Mouse (Mus musculus): ENCODE data around the gene Garnl3. TPM values are rescaled to one million over a fixed set of nuclear protein-coding genes. Genes with fewer than 3 reads are reported as not detected.
A peak's percentile ranks its signal among the peaks of the same experiment; 100 is the strongest.
"Not testable (repeated sequence)": the region's sequence is repeated elsewhere in the genome, so short reads cannot be mapped to it uniquely, and the experiment has no call there.

Gene Garnl3
- total RNA-seq, 1 experiment: 8.5 TPM

GRCm38 (mm10) chr2:33022846-33023245 is 108.6 kb downstream of the Garnl3 start:
- Histone ChIP-seq H3K4me1 (ENCODE audit: control insufficient read depth in 2 of 2, insufficient read depth in 2 of 2, low read length in 2 of 2, poor library complexity in 1 of 2) (peaks cover 0 to 9% of the 10 kb centered on the region in 2 experiments; a peak in 1 of 4 replicates), H3K27ac (ENCODE audit: insufficient read depth, low read depth, low read length, poor library complexity, severe bottlenecking) (no peak overlapping the region), H3K4me3 (ENCODE audit: insufficient read depth in 1 of 2, low read depth in 1 of 2, low read length in 2 of 2, poor library complexity in 1 of 2, severe bottlenecking in 1 of 2) (no peak overlapping the region), H3K9me3 (ENCODE audit: control insufficient read depth, insufficient read depth, low read depth, low read length) (no peaks in the 10 kb centered on the region), H3K9ac (ENCODE audit: insufficient read depth, low read depth, low read length, poor library complexity, severe bottlenecking) (no peak overlapping the region), H3K36me3 (ENCODE audit: control insufficient read depth, insufficient read depth, low read length, poor library complexity, severe bottlenecking) (no peaks in the 10 kb centered on the region)
- in situ Hi-C loops (cut with MboI; ENCODE audit: low sequenced_read_pairs in 2 of 2, unreplicated experiment in 2 of 2): no loop called here
- DNase-seq (ENCODE audit: low read depth, low spot score): no peak
- TF ChIP-seq ZNF384 (IDR thresholded peaks at IDR 0.05; ENCODE audit: low read depth, low read length) (no peak), ZC3H11A (IDR thresholded peaks at IDR 0.05; ENCODE audit: borderline replicate concordance, low read depth, low read length) (no peak), CHD2 (IDR thresholded peaks at IDR 0.05; ENCODE audit: low read depth, low read length) (no peak), HCFC1 (IDR thresholded peaks at IDR 0.05; ENCODE audit: borderline replicate concordance, insufficient read depth, low read length) (no peak), MAFK (IDR thresholded peaks at IDR 0.05; ENCODE audit: insufficient read depth, low read depth, low read length) (no peak)

- Histone ChIP-seq H3K9ac (ENCODE audit: insufficient read depth, low read depth, low read length, poor library complexity, severe bottlenecking) (no peak overlapping the region), H3K27ac (ENCODE audit: insufficient read depth, low read depth, low read length, poor library complexity, severe bottlenecking) (no peak overlapping the region), H3K4me1 (ENCODE audit: control insufficient read depth in 2 of 2, insufficient read depth in 2 of 2, low read length in 2 of 2, poor library complexity in 1 of 2) (no peaks in the 10 kb centered on the region), H3K4me3 (ENCODE audit: insufficient read depth in 1 of 2, low read depth in 1 of 2, low read length in 2 of 2, poor library complexity in 1 of 2, severe bottlenecking in 1 of 2) (no peak overlapping the region), H3K9me3 (ENCODE audit: control insufficient read depth, insufficient read depth, low read depth, low read length) (no peaks in the 10 kb centered on the region), H3K36me3 (ENCODE audit: control insufficient read depth, insufficient read depth, low read length, poor library complexity, severe bottlenecking) (no peaks in the 10 kb centered on the region)
- TF ChIP-seq ZC3H11A (IDR thresholded peaks at IDR 0.05; ENCODE audit: borderline replicate concordance, low read depth, low read length) (no peak), MAFK (IDR thresholded peaks at IDR 0.05; ENCODE audit: insufficient read depth, low read depth, low read length) (peak; percentile 71), CHD2 (IDR thresholded peaks at IDR 0.05; ENCODE audit: low read depth, low read length) (no peak), ZNF384 (IDR thresholded peaks at IDR 0.05; ENCODE audit: low read depth, low read length) (no peak), HCFC1 (IDR thresholded peaks at IDR 0.05; ENCODE audit: borderline replicate concordance, insufficient read depth, low read length) (no peak)
- peak; percentile 34 for DNase-seq (ENCODE audit: low read depth, low spot score)
- in situ Hi-C loops (cut with MboI; ENCODE audit: low sequenced_read_pairs in 2 of 2, unreplicated experiment in 2 of 2): no loop called here
Observed at GRCm38 (mm10) chr2:33018026-33018425, 113.4 kb downstream of the Garnl3 start.

- no peak for DNase-seq (ENCODE audit: low read depth, low spot score)
- H3K9me3 ChIP-seq (ENCODE audit: control insufficient read depth, insufficient read depth, low read depth, low read length): no peaks in the 10 kb centered on the region
- no peaks in the 10 kb centered on the region for H3K36me3 ChIP-seq (ENCODE audit: control insufficient read depth, insufficient read depth, low read length, poor library complexity, severe bottlenecking)
- H3K27ac ChIP-seq (ENCODE audit: insufficient read depth, low read depth, low read length, poor library complexity, severe bottlenecking): no peak overlapping the region
- no peak overlapping the region for H3K4me3 ChIP-seq (ENCODE audit: insufficient read depth in 1 of 2, low read depth in 1 of 2, low read length in 2 of 2, poor library complexity in 1 of 2, severe bottlenecking in 1 of 2)
- in situ Hi-C loops (cut with MboI; ENCODE audit: low sequenced_read_pairs in 2 of 2, unreplicated experiment in 2 of 2): no loop called here
- H3K9ac ChIP-seq (ENCODE audit: insufficient read depth, low read depth, low read length, poor library complexity, severe bottlenecking): no peak overlapping the region
- no peaks in the 10 kb centered on the region for H3K4me1 ChIP-seq (ENCODE audit: control insufficient read depth in 2 of 2, insufficient read depth in 2 of 2, low read length in 2 of 2, poor library complexity in 1 of 2)
- TF ChIP-seq MAFK (IDR thresholded peaks at IDR 0.05; ENCODE audit: insufficient read depth, low read depth, low read length) (no peak), ZNF384 (IDR thresholded peaks at IDR 0.05; ENCODE audit: low read depth, low read length) (no peak), HCFC1 (IDR thresholded peaks at IDR 0.05; ENCODE audit: borderline replicate concordance, insufficient read depth, low read length) (no peak)
Observed at GRCm38 (mm10) chr2:33017191-33017590, 114.3 kb downstream of the Garnl3 start.

- Histone ChIP-seq H3K4me1 (ENCODE audit: control insufficient read depth in 2 of 2, insufficient read depth in 2 of 2, low read length in 2 of 2, poor library complexity in 1 of 2) (no peaks in the 10 kb centered on the region), H3K9ac (ENCODE audit: insufficient read depth, low read depth, low read length, poor library complexity, severe bottlenecking) (no peak overlapping the region), H3K27ac (ENCODE audit: insufficient read depth, low read depth, low read length, poor library complexity, severe bottlenecking) (no peak overlapping the region), H3K36me3 (ENCODE audit: control insufficient read depth, insufficient read depth, low read length, poor library complexity, severe bottlenecking) (no peaks in the 10 kb centered on the region), H3K9me3 (ENCODE audit: control insufficient read depth, insufficient read depth, low read depth, low read length) (no peaks in the 10 kb centered on the region), H3K4me3 (ENCODE audit: insufficient read depth in 1 of 2, low read depth in 1 of 2, low read length in 2 of 2, poor library complexity in 1 of 2, severe bottlenecking in 1 of 2) (no peak overlapping the region)
- in situ Hi-C loops (cut with MboI; ENCODE audit: low sequenced_read_pairs in 2 of 2, unreplicated experiment in 2 of 2): no loop called here
- DNase-seq (ENCODE audit: low read depth, low spot score): no peak
- TF ChIP-seq ZC3H11A (IDR thresholded peaks at IDR 0.05; ENCODE audit: borderline replicate concordance, low read depth, low read length) (no peak), MAFK (IDR thresholded peaks at IDR 0.05; ENCODE audit: insufficient read depth, low read depth, low read length) (no peak), ZNF384 (IDR thresholded peaks at IDR 0.05; ENCODE audit: low read depth, low read length) (no peak), HCFC1 (IDR thresholded peaks at IDR 0.05; ENCODE audit: borderline replicate concordance, insufficient read depth, low read length) (no peak), CHD2 (IDR thresholded peaks at IDR 0.05; ENCODE audit: low read depth, low read length) (no peak)
Observed at GRCm38 (mm10) chr2:33014877-33015276, 116.6 kb downstream of the Garnl3 start.

GRCm38 (mm10) chr2:33009055-33009454 is 122.4 kb downstream of the Garnl3 start:
- DNase-seq (ENCODE audit: low read depth, low spot score); H3K4me3 ChIP-seq (ENCODE audit: insufficient read depth in 1 of 2, low read depth in 1 of 2, low read length in 2 of 2, poor library complexity in 1 of 2, severe bottlenecking in 1 of 2); H3K27ac ChIP-seq (ENCODE audit: insufficient read depth, low read depth, low read length, poor library complexity, severe bottlenecking); H3K4me1 ChIP-seq (ENCODE audit: control insufficient read depth in 2 of 2, insufficient read depth in 2 of 2, low read length in 2 of 2, poor library complexity in 1 of 2); in situ Hi-C loops (cut with MboI; ENCODE audit: low sequenced_read_pairs in 2 of 2, unreplicated experiment in 2 of 2); H3K9me3 ChIP-seq (ENCODE audit: control insufficient read depth, insufficient read depth, low read depth, low read length); H3K9ac ChIP-seq (ENCODE audit: insufficient read depth, low read depth, low read length, poor library complexity, severe bottlenecking); H3K36me3 ChIP-seq (ENCODE audit: control insufficient read depth, insufficient read depth, low read length, poor library complexity, severe bottlenecking): not testable (repeated sequence)

All from ES-E14 (cell line).